ENCODE assay signal across 15 mouse cellular contexts in the genomic region with DNA sequence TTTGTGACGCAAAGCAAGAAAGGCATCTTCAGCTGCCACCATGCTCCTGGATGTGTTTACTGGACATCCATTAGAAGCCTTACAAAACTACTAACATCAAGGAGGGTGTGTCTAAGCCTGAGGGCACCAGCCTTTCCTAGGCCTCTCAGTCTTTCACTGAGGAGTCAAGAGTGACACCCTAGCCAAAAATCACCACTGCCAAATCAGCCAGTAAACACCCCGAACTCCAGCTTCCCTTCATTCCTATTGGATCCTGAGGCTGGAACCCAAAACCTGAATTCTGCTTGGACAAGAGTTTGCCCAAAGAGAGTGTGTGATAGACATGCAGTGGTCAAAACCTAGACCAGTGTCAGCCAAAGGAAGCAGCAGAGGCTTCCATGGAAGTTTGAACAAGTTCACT.
"Had no signal": no experiment of that assay in that cellular context is flagged by ENCODE, and none has a peak within 500 bp of the region (broad histone marks: within the 10 kb centered on the region; RNA-seq: fewer than 3 reads in every experiment).

No protein-coding gene starts in this region.

- H3K9ac ChIP-seq: lung, embryonic 15.5 days; midbrain, embryonic 13.5 days; midbrain, embryonic 15.5 days; neural tube, embryonic 12.5 days had no signal

- H3K9me3 ChIP-seq: lung, embryonic 15.5 days; megakaryocyte, embryonic 14.5 days; midbrain, embryonic 13.5 days; midbrain, embryonic 15.5 days; neural tube, embryonic 12.5 days had no signal

- ATAC-seq: lung, postnatal 0 days; midbrain, embryonic 13.5 days; midbrain, embryonic 15.5 days had no signal

- H3K27me3 ChIP-seq: lung, embryonic 15.5 days; megakaryocyte, embryonic 14.5 days; midbrain, embryonic 13.5 days; midbrain, embryonic 15.5 days; neural tube, embryonic 12.5 days had no signal

- H3K4me3 ChIP-seq: lung, embryonic 15.5 days; megakaryocyte, embryonic 14.5 days; midbrain, embryonic 13.5 days; midbrain, embryonic 15.5 days; neural tube, embryonic 12.5 days had no signal

- H3K4me1 ChIP-seq: midbrain, embryonic 13.5 days; midbrain, embryonic 15.5 days had no signal

- H3K27ac ChIP-seq: lung, embryonic 15.5 days; macrophage; midbrain, embryonic 13.5 days; midbrain, embryonic 15.5 days; neural tube, embryonic 12.5 days had no signal

- H3K4me2 ChIP-seq: lung, embryonic 15.5 days; midbrain, embryonic 11.5 days; midbrain, embryonic 13.5 days; midbrain, embryonic 15.5 days; neural tube, embryonic 12.5 days had no signal

- H3K36me3 ChIP-seq: lung, embryonic 15.5 days; midbrain, embryonic 13.5 days; midbrain, embryonic 15.5 days; neural tube, embryonic 12.5 days had no signal

- DNase-seq: lung, adult 2 months; lung, postnatal 14 days; lung, postnatal 36 days; right cerebral cortex, postnatal 14 days; thymus, adult 18-20 months; thymus, postnatal 14 days; thymus, postnatal 36 days had no signal
